Mouse (Mus musculus) liver, embryonic 14.5 days (tissue): ENCODE measurements around the gene Ccn1. TPM values are rescaled to one million over a fixed set of nuclear protein-coding genes. Genes with fewer than 3 reads are reported as not detected.

Experiments
- ATAC-seq: fragments of 200-750 bp; cut with Nextera tagmentation; 2 replicates; pipeline ENCODE4 v1.8.0; 2017; ENCODE audit warnings: moderate number of reproducible peaks, mild to moderate bottlenecking, moderate library complexity; ENCODE audit not compliant: insufficient read depth
- DNase-seq, 3 experiments: peaks; one replicate each; pipeline ENCODE4 v3.0.0-alpha.2; 2012 to 2013; ENCODE audit warnings: low read depth in 3 of 3, low spot score in 3 of 3
- H3K27ac ChIP-seq: fragments of 300-500 bp; sonication (generic); 2 replicates; pipeline ENCODE4 v1.5.1; 2014; ENCODE audit warnings: moderate library complexity, mild to moderate bottlenecking, control low read depth, inconsistent platforms
- H3K27me3 ChIP-seq: fragments of 300-500 bp; sonication (generic); 2 replicates; pipeline ENCODE4 v1.6.1; 2014; ENCODE audit warnings: mild to moderate bottlenecking, low read length, moderate library complexity; ENCODE audit not compliant: control insufficient read depth, insufficient read depth
- H3K36me3 ChIP-seq: fragments of 300-500 bp; sonication (generic); replicated peaks from 2 replicates; pipeline ENCODE4 v1.6.1; 2014; ENCODE audit warnings: low read depth; ENCODE audit not compliant: control insufficient read depth, insufficient read depth
- H3K4me1 ChIP-seq, 2 experiments: fragments of 200-500 bp in 1 of 2; fragments of 300-500 bp in 1 of 2; sonication (generic) in 1 of 2; replicated peaks; 2 replicates each; pipeline ENCODE4 v1.6.1; 2012 to 2014; ENCODE audit warnings: antibody characterized with exemption in 1 of 2, inconsistent platforms in 1 of 2, low read length in 1 of 2; ENCODE audit not compliant: control insufficient read depth in 2 of 2, insufficient read depth in 2 of 2
- H3K4me2 ChIP-seq: fragments of 300-500 bp; sonication (generic); 2 replicates; pipeline ENCODE4 v1.6.1; 2014; ENCODE audit warnings: low read depth, mild to moderate bottlenecking, control low read depth, moderate library complexity
- H3K4me3 ChIP-seq, 2 experiments: fragments of 200-500 bp in 1 of 2; fragments of 300-500 bp in 1 of 2; sonication (generic) in 1 of 2; 2 replicates each; pipeline ENCODE4 v1.5.1; 2012 to 2014; ENCODE audit warnings: low read depth in 2 of 2, low read length in 2 of 2, mild to moderate bottlenecking in 2 of 2, control low read depth in 1 of 2, inconsistent platforms in 1 of 2, moderate library complexity in 1 of 2; ENCODE audit not compliant: insufficient read depth in 1 of 2
- H3K9ac ChIP-seq: fragments of 300-500 bp; sonication (generic); replicated peaks from 2 replicates; pipeline ENCODE4 v1.6.1; 2014; ENCODE audit warnings: mild to moderate bottlenecking, control low read depth, moderate library complexity
- H3K9me3 ChIP-seq: fragments of 300-500 bp; sonication (generic); 2 replicates; pipeline ENCODE4 v1.6.1; 2016; ENCODE audit warnings: low read length, mixed read lengths; ENCODE audit not compliant: control insufficient read depth
- CTCF ChIP-seq: IDR thresholded peaks from 2 replicates; pipeline ENCODE4 v1.5.1; 2016; ENCODE audit warnings: antibody characterized with exemption, low read depth, control low read depth
- EP300 ChIP-seq: IDR thresholded peaks from 2 replicates; pipeline ENCODE4 v1.6.1; 2016; ENCODE audit warnings: antibody characterized with exemption, low read depth
- WGBS: fragments of 180-500 bp; shearing (Covaris S2); extraction: QIAGEN DNeasy Blood & Tissue Kit; methylation state at CpG from one replicate; pipeline ENCODE4 v1.1.7; 2014; ENCODE audit not compliant: insufficient replicate concordance; 5-methylcytosine and 5-hydroxymethylcytosine counted together
- polyA plus RNA-seq, 2 experiments: library from polyadenylated mRNA; depleted of rRNA in 1 of 2; stranded (reverse) in 1 of 2; unstranded in 1 of 2; fragments of >200 nt; fragmentation: Nextera tagmentation in 1 of 2; extraction: Ambion mirVana in 1 of 2; gene quantifications; 2 replicates each; pipeline versions ENCODE4 v1.2.1 to v1.2.3; 2012 to 2014

The Ccn1 gene
- polyA plus RNA-seq, 2 experiments = 3.0 to 3.2 TPM

DNA sequence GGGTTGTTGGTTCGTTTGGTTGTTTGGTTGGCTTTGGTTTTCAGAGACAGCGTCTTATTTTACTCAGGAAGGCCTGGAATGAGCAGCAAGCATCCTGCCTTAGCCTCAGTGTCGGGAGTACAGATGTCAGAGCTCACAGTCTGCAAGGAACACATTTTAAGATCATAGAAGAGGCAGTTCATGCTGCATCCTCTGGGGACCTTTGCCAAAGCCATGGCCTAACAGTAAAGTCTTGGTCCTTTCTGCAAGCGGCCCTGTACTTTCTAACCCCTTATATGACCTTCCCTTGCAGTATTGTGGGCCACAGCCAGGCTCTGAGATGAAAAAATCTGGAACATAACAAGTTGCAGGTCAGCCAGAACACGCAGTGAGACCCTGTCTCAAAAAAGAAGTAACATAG is 38.1 kb upstream of the Ccn1 start:
- peaks cover 0 to 6% of the 10 kb centered on the region in 2 experiments; a peak in 2 of 4 replicates for H3K4me1 ChIP-seq
- DNase-seq (no peak), ATAC-seq (no peak)
- no peak overlapping the region for H3K4me2 ChIP-seq
- H3K27ac ChIP-seq = no peak overlapping the region
- no peaks in the 10 kb centered on the region for H3K27me3 ChIP-seq
- no peak overlapping the region for H3K9ac ChIP-seq
- H3K36me3 ChIP-seq = no peaks in the 10 kb centered on the region
- no peaks in the 10 kb centered on the region for H3K9me3 ChIP-seq
- WGBS = 35% methylated on average over 5 of the region's 5 CpGs
- no peak overlapping the region for H3K4me3 ChIP-seq
- no peak for TF ChIP-seq CTCF
- TF ChIP-seq EP300 = no peak

DNA sequence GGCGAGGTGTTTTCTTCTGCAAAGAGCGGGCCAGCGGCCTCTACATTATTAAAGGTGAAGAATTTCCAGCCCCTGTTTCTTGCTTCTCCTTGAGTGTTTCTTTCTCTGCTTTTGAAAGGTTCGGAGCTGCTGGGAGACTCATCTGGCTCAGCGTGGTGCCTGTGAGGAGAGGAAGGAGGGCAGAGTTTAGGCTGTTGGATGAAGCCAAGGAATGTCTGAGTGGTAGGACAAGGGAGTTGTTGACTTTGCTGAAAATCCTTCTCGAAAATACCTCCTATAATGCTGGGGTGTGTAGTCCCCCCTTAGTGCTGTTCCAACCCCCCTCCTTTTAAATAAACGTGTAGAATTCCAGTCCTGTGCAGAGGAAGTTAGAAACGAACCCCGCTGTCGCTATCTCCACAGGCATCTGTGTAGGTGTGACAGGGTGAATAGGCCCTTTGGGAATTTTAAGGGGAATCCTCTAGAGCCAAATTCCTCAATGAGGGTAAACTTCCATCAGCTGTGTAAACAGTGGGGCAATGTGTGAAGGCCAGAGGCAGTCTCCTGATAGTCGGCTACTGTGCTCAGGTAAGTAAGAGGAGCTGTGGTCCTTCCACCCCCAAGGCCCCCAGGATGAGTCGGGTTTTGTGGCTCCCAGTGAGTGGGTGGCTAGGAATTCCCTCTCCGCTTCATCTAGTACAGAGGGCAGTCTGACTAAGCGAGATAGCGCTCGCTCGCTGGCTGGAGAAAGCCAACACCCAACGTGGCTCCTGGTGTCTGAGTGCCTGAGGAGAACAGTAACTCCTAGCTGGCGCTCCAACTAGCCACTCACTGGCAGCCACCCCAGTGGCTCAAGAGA is 35.0 kb upstream of the Ccn1 start:
- H3K4me2 ChIP-seq = no peak overlapping the region
- H3K9me3 ChIP-seq = no peaks in the 10 kb centered on the region
- peaks cover 0 to 6% of the 10 kb centered on the region in 2 experiments; a peak in 2 of 4 replicates for H3K4me1 ChIP-seq
- DNase-seq (peak in 2 of 3 experiments; percentile 2), ATAC-seq (peak; percentile 51)
- H3K27me3 ChIP-seq = no peaks in the 10 kb centered on the region
- TF ChIP-seq EP300 (no peak), CTCF (no peak)
- 37% methylated on average over 19 of the region's 19 CpGs for WGBS
- H3K9ac ChIP-seq = no peak overlapping the region
- no peak overlapping the region for H3K27ac ChIP-seq
- no peaks in the 10 kb centered on the region for H3K36me3 ChIP-seq
- no peak overlapping the region for H3K4me3 ChIP-seq

DNA sequence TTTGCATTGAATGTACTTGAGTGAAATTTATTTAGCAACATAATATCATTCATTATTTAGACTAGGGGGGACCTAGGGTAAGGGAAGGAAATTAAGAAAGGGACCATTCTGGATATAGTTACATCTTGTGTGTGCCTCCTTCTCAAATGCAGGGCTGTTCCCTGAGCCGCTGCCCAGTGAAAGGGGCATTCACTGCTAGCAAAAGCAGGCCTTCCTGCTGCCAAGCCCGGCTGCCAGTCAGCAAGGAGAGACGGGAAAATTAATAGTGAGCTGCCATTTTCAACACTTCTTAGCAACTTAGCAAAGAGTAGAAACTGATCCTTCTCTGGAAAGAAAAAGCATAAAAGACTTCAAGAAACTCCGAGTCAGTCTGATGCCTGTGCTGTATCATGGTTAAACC is 34.4 kb upstream of the Ccn1 start:
- H3K36me3 ChIP-seq = no peaks in the 10 kb centered on the region
- DNase-seq = no peak
- TF ChIP-seq CTCF (no peak), EP300 (no peak)
- H3K27me3 ChIP-seq = no peaks in the 10 kb centered on the region
- no peak overlapping the region for H3K27ac ChIP-seq
- no peaks in the 10 kb centered on the region for H3K9me3 ChIP-seq
- no peak for ATAC-seq
- no peak overlapping the region for H3K4me2 ChIP-seq
- H3K4me1 ChIP-seq = peaks cover 0 to 6% of the 10 kb centered on the region in 2 experiments; a peak in 2 of 4 replicates
- 54% methylated on average over 4 of the region's 4 CpGs for WGBS
- H3K9ac ChIP-seq = no peak overlapping the region
- H3K4me3 ChIP-seq = no peak overlapping the region

DNA sequence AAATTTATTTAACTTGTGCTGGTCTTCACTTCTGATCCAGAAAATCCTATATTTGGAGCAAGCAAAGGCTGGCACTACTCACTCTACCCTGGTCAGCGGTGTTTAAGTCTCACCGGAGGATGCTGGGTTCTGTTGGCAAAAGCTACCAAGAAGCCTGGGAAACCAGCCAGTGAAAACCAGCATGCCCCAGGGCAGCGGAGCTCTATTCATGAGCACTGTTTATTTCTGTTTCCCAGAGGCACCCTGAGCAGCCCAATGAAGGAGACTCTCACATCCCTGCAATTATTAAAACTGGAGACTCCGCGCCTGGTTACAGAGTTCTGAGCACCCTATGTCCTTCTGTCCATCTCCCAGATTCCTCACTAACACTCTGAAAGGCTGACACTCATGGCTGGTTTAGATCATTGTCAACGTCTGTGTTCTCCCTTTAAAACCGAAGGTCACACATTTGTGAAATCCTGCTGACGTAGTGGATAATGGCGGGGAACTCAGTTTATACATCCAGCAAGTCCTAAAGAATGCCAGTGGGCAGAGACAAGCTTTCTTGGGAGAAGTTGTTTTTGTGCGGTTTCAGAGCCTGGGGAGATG is 31.7 kb upstream of the Ccn1 start:
- Histone ChIP-seq H3K9ac (no peak overlapping the region), H3K4me1 (peaks cover 0 to 6% of the 10 kb centered on the region in 2 experiments; a peak in 2 of 4 replicates), H3K27ac (no peak overlapping the region), H3K27me3 (no peaks in the 10 kb centered on the region), H3K4me2 (no peak overlapping the region), H3K9me3 (no peaks in the 10 kb centered on the region), H3K36me3 (no peaks in the 10 kb centered on the region), H3K4me3 (no peak overlapping the region)
- ATAC-seq = no peak
- DNase-seq = no peak
- TF ChIP-seq EP300 = no peak
- TF ChIP-seq CTCF = no peak
- 67% methylated on average over 10 of the region's 10 CpGs for WGBS

DNA sequence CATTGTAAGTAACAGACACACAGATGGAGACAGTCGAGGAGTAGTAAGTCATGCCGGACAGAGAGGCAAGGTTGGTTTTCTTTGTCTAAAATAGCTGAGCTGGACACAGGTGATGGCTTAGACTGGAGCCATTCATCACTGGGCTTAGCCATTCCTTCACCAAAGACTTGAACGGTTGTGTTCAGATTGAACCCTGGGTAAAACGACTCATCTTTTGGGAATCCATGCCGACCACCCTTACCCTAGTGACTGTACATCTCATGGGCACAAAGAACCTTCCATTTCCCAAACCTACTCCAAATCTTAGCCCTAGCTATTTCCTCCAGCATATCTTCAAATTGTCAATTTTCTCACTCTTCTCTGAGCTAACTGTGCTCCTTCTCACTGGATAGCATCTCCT is 30.9 kb upstream of the Ccn1 start:
- H3K27ac ChIP-seq = no peak overlapping the region
- TF ChIP-seq EP300 = no peak
- TF ChIP-seq CTCF = no peak
- 73% methylated on average over 5 of the region's 5 CpGs for WGBS
- H3K27me3 ChIP-seq = no peaks in the 10 kb centered on the region
- no peak for ATAC-seq
- no peak for DNase-seq
- H3K36me3 ChIP-seq = no peaks in the 10 kb centered on the region
- no peaks in the 10 kb centered on the region for H3K9me3 ChIP-seq
- no peak overlapping the region for H3K4me2 ChIP-seq
- peaks cover 0 to 6% of the 10 kb centered on the region in 2 experiments; a peak in 2 of 4 replicates for H3K4me1 ChIP-seq
- no peak overlapping the region for H3K4me3 ChIP-seq
- no peak overlapping the region for H3K9ac ChIP-seq
